Mouse (Mus musculus): ENCODE results near the gene Acads. TPM values are rescaled to one million over a fixed set of nuclear protein-coding genes. Genes with fewer than 3 reads are reported as not detected.
A peak's percentile ranks its signal among the peaks of the same experiment; 100 is the strongest.
"Not testable (repeated sequence)": the region's sequence is repeated elsewhere in the genome, so short reads cannot be mapped to it uniquely, and the experiment has no call there.

The Acads gene
- polyA plus RNA-seq, 1 experiment from 2014 or later: 41.5 TPM

DNA sequence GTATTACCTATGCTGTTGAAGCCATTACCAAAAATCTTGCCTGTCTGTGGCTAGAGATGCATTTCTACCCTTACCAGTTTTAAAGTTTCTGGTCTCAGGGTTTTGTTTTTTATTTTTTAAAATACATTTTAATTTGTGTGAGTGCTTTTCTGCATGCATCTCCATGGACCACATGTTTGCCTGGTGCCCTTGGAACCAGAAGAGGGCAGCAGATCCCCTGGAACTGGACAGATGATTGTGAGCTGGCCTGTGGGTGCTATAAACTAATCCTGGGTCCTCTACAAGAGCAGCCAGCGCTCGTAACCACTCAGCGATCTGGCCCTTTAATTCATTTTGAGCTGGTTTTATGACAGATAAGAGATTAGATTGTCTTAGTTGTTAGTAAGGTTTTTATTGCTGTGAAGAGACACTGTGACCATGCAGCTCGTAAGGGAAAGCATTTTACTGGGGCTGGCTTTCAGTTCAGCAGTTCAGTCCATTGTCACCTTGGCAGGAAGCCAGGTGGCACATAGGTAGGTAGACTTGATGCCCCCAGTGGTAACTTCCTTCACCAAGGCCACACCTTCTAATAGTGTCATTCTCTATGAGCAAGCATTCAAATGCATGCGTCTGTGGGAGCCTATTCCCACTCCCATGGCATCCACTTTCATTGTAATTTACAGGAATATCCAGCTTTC is 29.4 kb downstream of the Acads start:
- DNase-seq (no peak), ATAC-seq (ENCODE audit: low read depth) (no peak)
- Histone ChIP-seq H3K4me3 (replicated peaks) (no peak overlapping the region), H3K36me3 (peaks cover 95% of the 10 kb centered on the region), H3K9ac (no peak overlapping the region), H3K9me3 (replicated peaks) (no peaks in the 10 kb centered on the region), H3K27me3 (no peaks in the 10 kb centered on the region), H3K27ac (no peak overlapping the region), H3K4me2 (no peak overlapping the region), H3K4me1 (replicated peaks) (peaks cover 17% of the 10 kb centered on the region)
- WGBS (ENCODE audit: insufficient replicate concordance): 94% methylated on average over 5 of the region's 5 CpGs

DNA sequence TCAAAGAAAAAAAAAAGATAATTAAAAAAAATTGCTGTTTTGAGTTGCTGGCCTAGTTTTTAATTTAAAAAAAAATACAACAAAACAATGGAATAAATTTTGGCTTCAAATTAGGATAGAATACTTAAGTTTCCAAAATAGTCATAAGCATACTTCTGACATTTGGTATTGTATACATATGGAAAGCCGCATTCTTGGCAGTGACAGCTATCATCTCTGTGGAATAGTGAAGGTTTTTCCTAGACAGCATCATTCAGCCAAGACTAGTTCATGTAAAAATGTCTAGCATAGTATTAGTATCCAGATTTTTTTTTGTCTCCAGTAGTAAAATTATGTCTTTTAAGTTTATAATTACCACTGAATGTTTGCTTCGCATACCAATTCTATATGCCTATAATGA is 33.5 kb downstream of the Acads start:
- H3K4me3 ChIP-seq (replicated peaks): no peak overlapping the region
- WGBS (ENCODE audit: insufficient replicate concordance): 94% methylated on average over 2 of the region's 2 CpGs
- no peaks in the 10 kb centered on the region for H3K27me3 ChIP-seq
- ATAC-seq (ENCODE audit: low read depth): no peak
- H3K27ac ChIP-seq: no peak overlapping the region
- no peak overlapping the region for H3K9ac ChIP-seq
- H3K4me2 ChIP-seq: no peak overlapping the region
- H3K4me1 ChIP-seq (replicated peaks): peaks cover 18% of the 10 kb centered on the region
- H3K9me3 ChIP-seq (replicated peaks): no peaks in the 10 kb centered on the region
- peaks cover 95% of the 10 kb centered on the region for H3K36me3 ChIP-seq
- DNase-seq: no peak

DNA sequence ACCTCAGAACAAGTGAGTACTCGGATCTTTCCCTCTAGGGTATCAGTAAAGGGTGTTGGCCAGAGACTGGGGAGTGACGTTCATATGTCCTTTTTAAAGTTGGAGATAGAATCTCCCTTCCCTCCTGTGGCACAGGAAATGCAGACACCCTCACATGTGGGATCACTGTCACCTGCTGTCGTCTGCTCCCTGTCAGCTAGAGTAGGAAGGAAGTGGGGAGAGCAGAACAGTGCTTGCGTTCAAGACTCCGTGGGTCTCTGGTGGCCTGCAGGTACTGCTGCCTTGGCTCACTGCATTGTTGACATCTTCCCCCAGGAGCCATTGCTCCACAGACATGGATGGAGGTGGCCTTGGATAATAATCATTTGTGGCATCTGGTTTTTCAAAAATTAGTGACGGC is 35.7 kb downstream of the Acads start:
- DNase-seq (no peak), ATAC-seq (ENCODE audit: low read depth) (no peak)
- no peaks in the 10 kb centered on the region for H3K9me3 ChIP-seq (replicated peaks)
- H3K27me3 ChIP-seq: no peaks in the 10 kb centered on the region
- WGBS (ENCODE audit: insufficient replicate concordance): 54% methylated on average over 6 of the region's 6 CpGs
- H3K4me3 ChIP-seq (replicated peaks): no peak overlapping the region
- no peak overlapping the region for H3K4me2 ChIP-seq
- no peak overlapping the region for H3K27ac ChIP-seq
- peaks cover 79% of the 10 kb centered on the region for H3K36me3 ChIP-seq
- H3K4me1 ChIP-seq (replicated peaks): peaks cover 34% of the 10 kb centered on the region
- H3K9ac ChIP-seq: no peak overlapping the region

DNA sequence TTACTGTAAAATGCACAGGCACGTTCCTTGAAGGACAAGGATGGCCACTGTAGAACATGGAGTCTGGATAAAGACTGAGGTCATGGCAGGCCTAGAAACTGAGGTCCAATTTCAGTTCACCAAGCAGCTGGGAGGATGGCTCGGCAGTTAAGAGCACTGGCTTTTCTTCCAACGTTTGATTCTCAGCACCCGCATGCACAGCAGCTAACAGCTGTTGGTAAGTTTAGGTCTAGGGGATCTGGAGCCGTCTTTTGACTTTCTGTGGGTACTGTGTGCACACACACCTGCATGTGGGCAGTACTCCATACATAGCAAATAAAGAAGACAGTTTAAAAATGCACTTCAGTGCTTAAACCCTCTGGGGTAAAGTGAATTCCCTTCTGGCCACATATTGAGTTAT is 37.5 kb downstream of the Acads start:
- Histone ChIP-seq H3K9ac (no peak overlapping the region), H3K27me3 (no peaks in the 10 kb centered on the region), H3K36me3 (peaks cover 75% of the 10 kb centered on the region), H3K4me1 (replicated peaks) (peaks cover 48% of the 10 kb centered on the region), H3K4me3 (replicated peaks) (no peak overlapping the region), H3K9me3 (replicated peaks) (no peaks in the 10 kb centered on the region), H3K27ac (no peak overlapping the region), H3K4me2 (no peak overlapping the region)
- DNase-seq (no peak), ATAC-seq (ENCODE audit: low read depth) (no peak)
- 83% methylated on average over 5 of the region's 5 CpGs for WGBS (ENCODE audit: insufficient replicate concordance)

DNA sequence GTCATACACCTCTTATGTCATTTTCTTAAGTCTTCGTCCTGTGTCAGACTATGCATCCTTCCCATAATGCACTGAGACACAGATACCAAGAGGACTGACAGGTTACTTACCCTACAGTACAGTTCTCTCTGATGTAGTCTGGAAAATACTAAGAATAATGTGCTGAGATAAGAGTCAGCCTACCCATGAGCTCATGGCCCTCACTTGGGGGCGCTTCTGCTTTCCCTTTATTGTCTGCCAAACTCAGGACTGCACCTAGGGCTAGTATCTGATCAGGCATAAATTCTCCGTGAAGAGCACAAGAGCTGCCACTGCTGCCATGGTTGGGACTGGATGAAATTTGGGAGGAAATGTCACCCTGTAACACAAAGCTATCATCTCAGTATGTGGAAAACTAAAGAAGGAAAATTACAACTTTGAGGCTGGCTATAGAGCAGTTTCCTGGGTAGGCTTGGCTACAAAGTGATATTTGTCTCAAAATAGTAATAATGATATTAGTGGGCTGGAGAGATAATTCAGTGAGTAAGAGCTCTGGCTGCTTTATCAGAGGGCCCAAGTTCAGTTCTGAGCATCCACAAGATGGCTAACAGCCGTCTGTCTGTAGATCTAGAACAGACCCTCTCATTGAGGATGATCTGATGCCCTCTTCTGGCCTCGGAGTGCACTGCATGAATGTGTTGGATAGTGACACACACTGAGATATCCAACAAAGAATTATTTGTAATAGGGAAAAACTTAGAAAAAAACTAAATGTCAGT is 42.8 kb downstream of the Acads start:
- WGBS (ENCODE audit: insufficient replicate concordance): 35% methylated on average over 5 of the region's 5 CpGs
- Histone ChIP-seq H3K9me3 (replicated peaks) (no peaks in the 10 kb centered on the region), H3K4me2 (no peak overlapping the region), H3K27me3 (no peaks in the 10 kb centered on the region), H3K27ac (peak overlapping the region; percentile 99), H3K4me3 (replicated peaks) (no peak overlapping the region), H3K9ac (no peak overlapping the region), H3K4me1 (replicated peaks) (peaks cover 87% of the 10 kb centered on the region), H3K36me3 (peaks cover 39% of the 10 kb centered on the region)
- DNase-seq: peak; percentile 71
- ATAC-seq (ENCODE audit: low read depth): peak; percentile 60

DNA sequence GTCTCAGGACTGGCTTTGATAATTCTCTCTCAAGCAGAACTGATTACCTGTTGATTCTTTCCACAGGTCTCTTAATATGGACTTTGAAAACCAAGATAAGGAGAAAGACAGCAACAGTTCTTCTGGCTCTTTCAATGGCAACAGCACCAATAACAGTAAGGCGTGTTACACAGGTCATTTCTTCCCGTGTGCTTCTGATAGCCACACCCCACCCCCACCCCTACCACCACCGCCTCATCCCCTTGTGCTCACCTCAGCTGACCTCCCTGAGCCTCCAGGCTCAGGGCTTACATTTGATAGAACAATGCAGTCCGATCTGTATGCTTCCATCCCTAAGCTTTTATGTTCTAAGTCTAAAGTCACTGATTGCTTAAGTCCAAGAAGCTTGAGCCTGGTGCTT is 44.4 kb downstream of the Acads start:
- WGBS (ENCODE audit: insufficient replicate concordance): 47% methylated on average over 4 of the region's 4 CpGs
- ATAC-seq (ENCODE audit: low read depth): no peak
- peaks cover 28% of the 10 kb centered on the region for H3K36me3 ChIP-seq
- no peaks in the 10 kb centered on the region for H3K27me3 ChIP-seq
- DNase-seq: no peak
- H3K9me3 ChIP-seq (replicated peaks): no peaks in the 10 kb centered on the region
- 0 out of 2 replicates have a peak overlapping the region, but pooled peaks have one; percentile 9 for H3K4me2 ChIP-seq
- H3K4me1 ChIP-seq (replicated peaks): peaks cover 90% of the 10 kb centered on the region
- H3K27ac ChIP-seq: peak overlapping the region; percentile 99
- H3K4me3 ChIP-seq (replicated peaks): no peak overlapping the region
- peak overlapping the region; percentile 69 for H3K9ac ChIP-seq

DNA sequence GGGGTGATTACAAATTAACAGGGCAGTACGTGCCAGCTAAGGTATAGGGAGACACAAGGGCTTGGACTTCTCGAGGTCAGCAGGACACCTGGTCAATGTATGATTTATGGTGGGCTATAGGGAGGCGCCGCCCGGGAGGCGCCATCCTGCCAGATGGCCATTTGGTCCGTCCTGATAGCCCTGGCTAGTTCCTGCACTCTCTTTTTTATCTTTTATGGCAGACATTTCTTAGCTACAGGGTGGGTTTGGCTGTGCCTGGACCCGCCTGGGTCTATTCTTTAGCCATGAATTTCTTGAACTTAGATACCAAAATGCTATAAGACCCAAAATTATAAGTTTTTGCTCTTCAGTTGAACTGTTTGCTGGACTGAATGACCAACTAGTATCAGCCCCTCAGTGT is 45.8 kb downstream of the Acads start:
- H3K9me3 ChIP-seq (replicated peaks): not testable (repeated sequence)

DNA sequence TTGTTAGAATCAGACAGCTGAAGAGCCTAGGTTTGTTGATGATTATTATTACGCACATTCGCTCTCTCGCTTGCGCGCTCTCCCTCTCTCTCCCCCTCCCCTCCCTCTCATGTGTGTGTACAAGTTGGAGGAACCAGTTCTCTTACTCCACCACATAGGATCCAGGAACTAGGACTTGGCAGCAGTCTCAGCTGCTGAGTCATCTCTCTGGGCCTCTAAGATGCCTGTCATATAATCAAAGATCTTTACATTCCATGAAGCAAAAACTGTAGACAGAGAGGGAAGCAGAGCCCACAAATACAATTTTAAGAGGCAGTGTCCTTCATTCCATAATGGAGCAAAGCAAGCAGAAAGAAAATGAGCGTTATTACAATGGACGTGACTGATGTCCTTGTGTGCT is 47.0 kb downstream of the Acads start:
- Histone ChIP-seq H3K27me3 (no peaks in the 10 kb centered on the region), H3K36me3 (peaks cover 18% of the 10 kb centered on the region), H3K4me3 (replicated peaks) (peak overlapping the region; percentile 18), H3K4me1 (replicated peaks) (peaks cover 97% of the 10 kb centered on the region), H3K27ac (peak overlapping the region; percentile 99), H3K4me2 (peak overlapping the region; percentile 68), H3K9ac (peak overlapping the region; percentile 74), H3K9me3 (replicated peaks) (no peaks in the 10 kb centered on the region)
- WGBS (ENCODE audit: insufficient replicate concordance): 56% methylated on average over 7 of the region's 7 CpGs
- peak; percentile 51 for ATAC-seq (ENCODE audit: low read depth)
- DNase-seq: peak; percentile 65

More for the DNA sequence above, 45.8 kb downstream of the Acads start:
- WGBS (ENCODE audit: insufficient replicate concordance): 18% methylated on average over 8 of the region's 8 CpGs
- H3K9ac ChIP-seq: peak overlapping the region; percentile 74
- H3K27me3 ChIP-seq; ATAC-seq (ENCODE audit: low read depth): not testable (repeated sequence)
- H3K4me3 ChIP-seq (replicated peaks): peak overlapping the region; percentile 29
- DNase-seq: peak; percentile 70
- H3K36me3 ChIP-seq: peaks cover 28% of the 10 kb centered on the region
- peak overlapping the region; percentile 99 for H3K27ac ChIP-seq
- H3K4me2 ChIP-seq: peak overlapping the region; percentile 68
- peaks cover 94% of the 10 kb centered on the region for H3K4me1 ChIP-seq (replicated peaks)

DNA sequence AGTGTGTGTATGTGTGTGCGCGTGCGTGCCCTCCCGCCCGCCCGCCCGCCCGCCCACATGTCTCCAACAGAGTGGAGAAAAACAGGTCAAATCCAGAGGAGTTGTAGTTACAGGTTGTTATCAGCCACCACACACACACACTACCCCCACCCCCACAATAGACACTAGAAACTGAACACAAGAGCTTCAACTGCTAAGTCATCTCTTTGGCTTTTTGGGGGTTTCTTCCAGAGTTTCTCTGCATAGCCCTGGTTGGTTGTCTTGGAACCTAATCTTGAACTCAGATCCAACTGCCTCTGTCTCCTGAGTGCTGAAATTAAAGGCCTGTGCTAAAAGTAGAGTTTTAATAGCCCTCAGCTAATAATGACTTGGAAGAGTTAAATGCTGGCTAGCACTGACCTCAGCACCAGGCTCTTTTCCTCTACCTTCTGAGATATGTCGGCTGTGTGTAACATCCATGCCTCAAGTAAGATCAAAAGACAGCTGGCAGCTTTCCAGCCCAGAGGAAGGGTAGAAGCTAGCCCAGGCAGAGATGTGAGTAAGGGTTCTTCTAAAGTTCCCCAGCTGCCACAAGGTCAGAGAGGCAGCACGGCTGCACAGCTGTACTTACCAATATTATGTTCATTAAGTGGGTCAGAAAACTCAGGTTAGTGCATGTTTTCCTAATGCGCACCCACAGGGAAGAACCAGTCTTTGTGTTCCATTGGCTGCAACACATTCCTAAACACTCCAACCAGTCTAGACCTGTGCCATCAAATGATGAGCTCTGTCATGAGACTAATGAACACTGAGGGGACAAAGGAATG is 47.8 kb downstream of the Acads start:
- peak overlapping the region; percentile 99 for H3K27ac ChIP-seq
- peak overlapping the region; percentile 74 for H3K9ac ChIP-seq
- no peaks in the 10 kb centered on the region for H3K9me3 ChIP-seq (replicated peaks)
- DNase-seq (peak; percentile 71), ATAC-seq (ENCODE audit: low read depth) (peak; percentile 76)
- no peaks in the 10 kb centered on the region for H3K27me3 ChIP-seq
- H3K36me3 ChIP-seq: peaks cover 15% of the 10 kb centered on the region
- 26% methylated on average over 11 of the region's 11 CpGs for WGBS (ENCODE audit: insufficient replicate concordance)
- peak overlapping the region; percentile 68 for H3K4me2 ChIP-seq
- peaks cover 97% of the 10 kb centered on the region for H3K4me1 ChIP-seq (replicated peaks)
- peak overlapping the region; percentile 18 for H3K4me3 ChIP-seq (replicated peaks)

DNA sequence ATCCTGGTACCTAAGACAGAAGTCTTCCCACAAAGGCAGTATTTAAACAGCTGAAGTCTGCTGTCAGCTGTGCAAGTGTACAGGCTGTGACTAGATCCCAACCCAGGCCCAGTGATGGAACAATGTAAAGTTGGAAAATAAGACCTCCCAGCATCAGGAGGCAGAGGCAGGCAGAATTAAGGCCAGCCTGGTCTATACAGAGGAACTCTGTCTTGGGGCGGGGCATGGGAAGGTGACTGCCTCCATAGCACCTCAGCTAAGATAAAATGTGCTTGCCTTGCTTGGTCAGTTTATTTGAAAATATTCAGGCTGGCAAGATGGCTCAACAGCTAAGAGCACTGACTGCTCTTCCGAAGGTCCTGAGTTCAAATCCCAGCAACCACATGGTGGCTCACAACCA is 48.7 kb downstream of the Acads start:
- Histone ChIP-seq H3K27ac (peak overlapping the region; percentile 99), H3K9ac (peak overlapping the region; percentile 68), H3K4me3 (replicated peaks) (no peak overlapping the region), H3K4me1 (replicated peaks) (peaks cover 97% of the 10 kb centered on the region), H3K36me3 (peaks cover 7% of the 10 kb centered on the region), H3K9me3 (replicated peaks) (no peaks in the 10 kb centered on the region), H3K4me2 (peak overlapping the region; percentile 68), H3K27me3 (no peaks in the 10 kb centered on the region)
- DNase-seq (peak; percentile 38), ATAC-seq (ENCODE audit: low read depth) (peak; percentile 45)
- WGBS (ENCODE audit: insufficient replicate concordance): 70% methylated on average over 2 of the region's 2 CpGs

DNA sequence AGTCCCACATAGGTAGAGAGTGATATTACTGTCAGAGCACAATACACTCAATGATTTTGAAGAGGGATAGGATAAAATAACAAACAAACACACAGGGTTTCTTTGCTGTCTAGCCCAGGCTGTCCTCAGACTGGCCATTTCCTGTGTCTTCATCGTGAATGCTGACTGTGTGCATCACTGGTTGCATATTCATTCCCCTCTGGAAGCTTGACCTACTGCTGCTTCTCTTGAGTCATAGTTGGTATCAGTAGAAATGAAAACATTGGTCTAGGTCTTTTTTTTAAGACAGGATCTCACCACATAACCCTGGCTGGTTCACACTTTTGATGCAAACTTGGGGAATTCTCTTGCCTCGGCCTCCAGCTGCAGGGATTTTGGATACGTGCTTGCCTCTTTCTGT is 49.5 kb downstream of the Acads start:
- H3K9me3 ChIP-seq (replicated peaks): no peaks in the 10 kb centered on the region
- H3K9ac ChIP-seq: peak overlapping the region; percentile 68
- H3K4me1 ChIP-seq (replicated peaks): peaks cover 95% of the 10 kb centered on the region
- no peaks in the 10 kb centered on the region for H3K27me3 ChIP-seq
- H3K4me3 ChIP-seq (replicated peaks): no peak overlapping the region
- H3K36me3 ChIP-seq: 0 out of 2 replicates have a peak, but pooled peaks cover 4% of the 10 kb centered on the region
- ATAC-seq (ENCODE audit: low read depth) (no peak), DNase-seq (no peak)
- 54% methylated on average over 3 of the region's 3 CpGs for WGBS (ENCODE audit: insufficient replicate concordance)
- peak overlapping the region; percentile 99 for H3K27ac ChIP-seq
- H3K4me2 ChIP-seq: peak overlapping the region; percentile 65

Measured in liver, embryonic 13.5 days (tissue).